Mouse (Mus musculus) neural tube, embryonic 14.5 days (tissue): ENCODE data around the gene Mageb18. TPM values are rescaled to one million over a fixed set of nuclear protein-coding genes. Genes with fewer than 3 reads are reported as not detected.

ENCODE experiments used
- ATAC-seq: fragments of 200-750 bp; cut with Nextera tagmentation; 2 replicates; pipeline ENCODE4 v1.8.0; 2017; ENCODE audit warnings: low read depth, mild to moderate bottlenecking, moderate TSS enrichment, moderate library complexity
- H3K27ac ChIP-seq: fragments of 300-500 bp; sonication (generic); 2 replicates; pipeline ENCODE4 v1.5.1; 2014; ENCODE audit warnings: low read depth, mild to moderate bottlenecking, control low read depth, low read length, moderate library complexity, mixed read lengths
- H3K27me3 ChIP-seq: fragments of 300-500 bp; sonication (generic); 2 replicates; pipeline ENCODE4 v1.6.1; 2014; ENCODE audit warnings: low read length; ENCODE audit not compliant: control insufficient read depth, insufficient read depth
- H3K36me3 ChIP-seq: fragments of 300-500 bp; sonication (generic); 2 replicates; pipeline ENCODE4 v1.6.1; 2014; ENCODE audit warnings: low read length, mixed read lengths; ENCODE audit not compliant: control insufficient read depth, insufficient read depth
- H3K4me1 ChIP-seq: fragments of 300-500 bp; sonication (generic); 2 replicates; pipeline ENCODE4 v1.6.1; 2014; ENCODE audit warnings: low read length; ENCODE audit not compliant: control insufficient read depth, insufficient read depth
- H3K4me2 ChIP-seq: fragments of 300-500 bp; sonication (generic); 2 replicates; pipeline ENCODE4 v1.6.1; 2014; ENCODE audit warnings: mild to moderate bottlenecking, low read depth, low read length, control low read depth
- H3K4me3 ChIP-seq: fragments of 300-500 bp; sonication (generic); 2 replicates; pipeline ENCODE4 v1.5.1; 2014; ENCODE audit warnings: low read depth, low read length, control low read depth, mixed read lengths
- H3K9ac ChIP-seq: fragments of 300-500 bp; sonication (generic); replicated peaks from 2 replicates; pipeline ENCODE4 v1.6.1; 2014; ENCODE audit warnings: low read depth, mild to moderate bottlenecking, control low read depth, low read length, mixed read lengths
- H3K9me3 ChIP-seq: fragments of 300-500 bp; sonication (generic); 2 replicates; pipeline ENCODE4 v1.6.1; 2016; ENCODE audit warnings: low read length; ENCODE audit not compliant: control insufficient read depth
- WGBS: fragments of 180-500 bp; shearing (Covaris S2); extraction: QIAGEN DNeasy Blood & Tissue Kit; methylation state at CpG from one replicate; pipeline ENCODE4 v1.1.7; 2014; 5-methylcytosine and 5-hydroxymethylcytosine counted together
- polyA plus RNA-seq: library from polyadenylated mRNA; unstranded; fragments of >200 nt; fragmentation: Nextera tagmentation; extraction: Ambion mirVana; gene quantifications from 2 replicates; pipeline ENCODE4 v1.2.1, GENCODE M21; 2014

Gene Mageb18
- polyA plus RNA-seq, 1 experiment from 2014 or later, result not detected

GRCm38 (mm10) chrX:92387384-92387783 lies 212.0 kb downstream of the Mageb18 start:
- no peak for ATAC-seq
- no peak overlapping the region for H3K9ac ChIP-seq
- H3K4me2 ChIP-seq, result no peak overlapping the region
- H3K27ac ChIP-seq, result no peak overlapping the region
- no peaks in the 10 kb centered on the region for H3K4me1 ChIP-seq
- no peaks in the 10 kb centered on the region for H3K36me3 ChIP-seq
- H3K9me3 ChIP-seq, result no peaks in the 10 kb centered on the region
- H3K4me3 ChIP-seq, result no peak overlapping the region
- no peaks in the 10 kb centered on the region for H3K27me3 ChIP-seq

DNA sequence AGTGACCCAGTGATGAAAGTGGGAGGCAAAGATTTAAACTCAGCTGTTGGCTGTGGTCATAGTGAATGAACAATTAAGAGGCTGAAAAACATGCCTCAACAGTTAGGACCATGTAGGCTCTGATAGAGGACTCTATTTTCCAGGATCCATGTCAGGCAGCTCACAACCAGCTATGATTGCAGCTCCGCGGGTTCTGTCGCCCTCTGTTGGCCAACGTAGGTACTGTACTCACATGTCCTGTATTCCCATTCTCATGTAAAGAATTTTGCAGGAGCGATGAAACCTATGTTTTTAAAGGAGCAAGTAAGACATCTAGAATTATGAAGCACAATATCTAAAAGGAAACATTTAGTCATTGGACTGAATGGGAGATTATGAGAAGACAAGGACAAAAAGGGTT lies 256.4 kb downstream of the Mageb18 start:
- no peaks in the 10 kb centered on the region for H3K4me1 ChIP-seq
- no peak for ATAC-seq
- 16% methylated on average over 5 of the region's 5 CpGs for WGBS
- H3K9ac ChIP-seq, result no peak overlapping the region
- no peak overlapping the region for H3K4me2 ChIP-seq
- no peaks in the 10 kb centered on the region for H3K27me3 ChIP-seq
- H3K9me3 ChIP-seq, result no peaks in the 10 kb centered on the region
- no peaks in the 10 kb centered on the region for H3K36me3 ChIP-seq
- H3K27ac ChIP-seq, result no peak overlapping the region
- H3K4me3 ChIP-seq, result no peak overlapping the region

- Histone ChIP-seq H3K9me3 (no peaks in the 10 kb centered on the region), H3K4me3 (no peak overlapping the region), H3K36me3 (no peaks in the 10 kb centered on the region), H3K4me2 (no peak overlapping the region), H3K9ac (no peak overlapping the region), H3K27me3 (no peaks in the 10 kb centered on the region), H3K4me1 (no peaks in the 10 kb centered on the region), H3K27ac (no peak overlapping the region)
- 77% methylated on average over 6 of the region's 6 CpGs for WGBS
- ATAC-seq, result no peak
Observed at GRCm38 (mm10) chrX:92340906-92341305, 258.5 kb downstream of the Mageb18 start.

GRCm38 (mm10) chrX:92339551-92339950 lies 259.8 kb downstream of the Mageb18 start:
- H3K9ac ChIP-seq, result no peak overlapping the region
- 80% methylated on average over 2 of the region's 2 CpGs for WGBS
- no peaks in the 10 kb centered on the region for H3K4me1 ChIP-seq
- H3K27ac ChIP-seq, result no peak overlapping the region
- no peaks in the 10 kb centered on the region for H3K9me3 ChIP-seq
- no peak overlapping the region for H3K4me2 ChIP-seq
- H3K36me3 ChIP-seq, result no peaks in the 10 kb centered on the region
- ATAC-seq, result no peak
- no peaks in the 10 kb centered on the region for H3K27me3 ChIP-seq
- no peak overlapping the region for H3K4me3 ChIP-seq

GRCm38 (mm10) chrX:92333459-92333858 lies 265.9 kb downstream of the Mageb18 start:
- ATAC-seq, result no peak
- H3K4me1 ChIP-seq, result no peaks in the 10 kb centered on the region
- no peak overlapping the region for H3K4me3 ChIP-seq

GRCm38 (mm10) chrX:92323599-92323998 lies 275.8 kb downstream of the Mageb18 start:
- no peaks in the 10 kb centered on the region for H3K27me3 ChIP-seq
- H3K4me3 ChIP-seq, result no peak overlapping the region
- no peak overlapping the region for H3K9ac ChIP-seq
- no peaks in the 10 kb centered on the region for H3K4me1 ChIP-seq
- no peak overlapping the region for H3K4me2 ChIP-seq
- ATAC-seq, result no peak
- no peak overlapping the region for H3K27ac ChIP-seq
- whole genome bisulfite sequencing, result 23% methylated on average over 1 of the region's 1 CpGs
- H3K36me3 ChIP-seq, result no peaks in the 10 kb centered on the region
- no peaks in the 10 kb centered on the region for H3K9me3 ChIP-seq

More at GRCm38 (mm10) chrX:92333459-92333858, 265.9 kb downstream of the Mageb18 start:
- H3K9me3 ChIP-seq, result no peaks in the 10 kb centered on the region
- H3K36me3 ChIP-seq, result no peaks in the 10 kb centered on the region
- no peak overlapping the region for H3K9ac ChIP-seq
- H3K27ac ChIP-seq, result no peak overlapping the region
- no peaks in the 10 kb centered on the region for H3K27me3 ChIP-seq
- H3K4me2 ChIP-seq, result no peak overlapping the region
- WGBS, result 50% methylated on average over 1 of the region's 1 CpGs

- H3K36me3 ChIP-seq, result no peaks in the 10 kb centered on the region
- ATAC-seq, result peak; percentile 63; the same call in 1 of the 2 replicates
- H3K9me3 ChIP-seq, result no peaks in the 10 kb centered on the region
- H3K27me3 ChIP-seq, result no peaks in the 10 kb centered on the region
- H3K27ac ChIP-seq, result no peak overlapping the region
- no peaks in the 10 kb centered on the region for H3K4me1 ChIP-seq
- no peak overlapping the region for H3K9ac ChIP-seq
- H3K4me3 ChIP-seq, result no peak overlapping the region
- no peak overlapping the region for H3K4me2 ChIP-seq
Observed at GRCm38 (mm10) chrX:92280619-92281018, 318.8 kb downstream of the Mageb18 start.

Other genes with a start within 250 kb of the Mageb18 start
- not detected in 2 replicates for gene Gm5941, start 109.6 kb downstream of the Mageb18 start, polyA plus RNA-seq